8 mouse cellular contexts compared by ENCODE assay signal in the genomic region with DNA sequence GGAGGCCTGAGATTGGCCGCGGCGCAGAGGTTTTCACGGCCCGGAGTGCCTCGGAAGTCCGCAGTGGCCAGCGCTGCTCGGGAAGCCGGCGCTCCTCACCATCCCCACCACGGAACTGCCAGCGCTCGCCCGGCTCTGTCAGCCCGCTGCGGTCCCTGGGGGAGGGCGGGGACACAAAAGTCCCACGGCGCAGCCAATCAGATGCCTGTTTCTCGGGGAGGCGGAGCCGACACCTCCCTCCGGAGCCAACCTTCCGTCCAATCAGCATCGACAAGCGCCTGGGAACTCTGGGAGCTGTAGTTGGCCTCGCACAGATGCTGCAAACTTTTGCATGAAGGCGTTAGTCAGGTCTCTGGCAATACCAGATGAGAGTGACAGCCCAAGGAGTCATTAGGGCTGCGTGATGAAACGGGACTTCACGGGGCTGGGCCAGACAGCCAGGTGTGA. TPM values are rescaled to one million over a fixed set of nuclear protein-coding genes. Genes with fewer than 3 reads are reported as not detected.
A peak's percentile ranks its signal among the peaks of the same experiment; 100 is the strongest.
DNase-seq lines count a peak whose midpoint lies in the region; ATAC-seq lines count a peak whose summit lies in the region.

A gene (minus strand): TSS at position 150 of the 447 bp plus-strand sequence.

- H3K9ac ChIP-seq in hindbrain, embryonic 14.5 days = peak within 1 kb of the TSS; percentile 72

- peak; percentile 93 for ATAC-seq in hindbrain, embryonic 14.5 days (ENCODE audit: low FRiP score)

- H3K4me2 ChIP-seq in hindbrain, embryonic 14.5 days (replicated peaks) = peak within 1 kb of the TSS; percentile 73

- H3K4me3 ChIP-seq in hindbrain, embryonic 14.5 days (replicated peaks; ENCODE audit: low read length) = peak within 1 kb of the TSS; percentile 81

- peaks cover 7% of the 10 kb centered on the region; the same call in 1 of the 2 replicates for H3K27me3 ChIP-seq in hindbrain, embryonic 14.5 days (ENCODE audit: control insufficient read depth, insufficient read depth, low read length)

- H3K4me1 ChIP-seq in hindbrain, embryonic 14.5 days (replicated peaks; ENCODE audit: control insufficient read depth, insufficient read depth, low read length) = peaks cover 5% of the 10 kb centered on the region; the same call in 1 of the 2 replicates

- DNase-seq in R1 (ENCODE audit: low read depth, low spot score) = peak; percentile 98
- peak; percentile 95 to 97 for DNase-seq in cerebellum, postnatal 25 days
- peak; percentile 90 to 94 for DNase-seq in frontal cortex, postnatal 25 days (ENCODE audit: low spot score in 2 of 2)
- peak; percentile 98 for DNase-seq in hindbrain, embryonic 14.5 days (ENCODE audit: low spot score)
- peak; percentile 96 to 97 for DNase-seq in layer of hippocampus, postnatal 36 days
- DNase-seq in lung, postnatal 36 days = peak; percentile 99
- DNase-seq in retina, postnatal 1 day = peak; percentile 98
- DNase-seq in urinary bladder, adult 18-20 months (ENCODE audit: low spot score in 2 of 2) = peak; percentile 91 to 97

- H3K27ac ChIP-seq in hindbrain, embryonic 14.5 days = peak within 1 kb of the TSS; percentile 69

- WGBS in hindbrain, embryonic 14.5 days = under 1% methylated on average over 32 of the region's 32 CpGs

- H3K36me3 ChIP-seq in hindbrain, embryonic 14.5 days (replicated peaks; ENCODE audit: control insufficient read depth, insufficient read depth) = no peaks in the 10 kb centered on the region

- no peaks in the 10 kb centered on the region for H3K9me3 ChIP-seq in hindbrain, embryonic 14.5 days (ENCODE audit: control insufficient read depth, low read length)

RNA-seq across cellular contexts. Expression of the gene that starts here (rescaled TPM):
- 6.7 and 7.1 TPM in 2 replicates for polyA plus RNA-seq in hindbrain, embryonic 14.5 days (2014; fragmentation: Nextera tagmentation; extraction: Ambion mirVana)
- total RNA-seq in layer of hippocampus, postnatal 36 days (2021) = 10 to 100 TPM; 12.8 to 13.5 TPM

Comparison
In these comparisons a context has a peak if more than half of its experiments do, and no peak if none do; other contexts are left out.
1. Peak in every context shown above with its lines: DNase-seq, ATAC-seq, H3K4me3 ChIP-seq and H3K27ac ChIP-seq.